ENCODE assay signal across 30 mouse cellular contexts in genomic region chr1:131287267-131287666, GRCm38 (mm10). TPM values are rescaled to one million over a fixed set of nuclear protein-coding genes. Genes with fewer than 3 reads are reported as not detected.
A peak's percentile ranks its signal among the peaks of the same experiment; 100 is the strongest.
DNase-seq lines count a peak whose midpoint lies in the region; ATAC-seq and TF ChIP-seq lines count a peak whose summit lies in the region.
"Had no signal": no experiment of that assay in that cellular context is flagged by ENCODE, and none has a peak within 500 bp of the region (broad histone marks: within the 10 kb centered on the region; RNA-seq: fewer than 3 reads in every experiment).

No protein-coding gene starts in this region.

- 49% methylated on average over 2 of the region's 2 CpGs for WGBS in heart, embryonic 10.5 days
- WGBS in liver, postnatal 0 days (ENCODE audit: insufficient replicate concordance) = 67% methylated on average over 2 of the region's 2 CpGs
- 67% methylated on average over 2 of the region's 2 CpGs for WGBS in liver, embryonic 11.5 days
- WGBS in macrophage (ENCODE audit: missing documents) = 50% methylated on average over 2 of the region's 2 CpGs

- no peak overlapping the region for H3K4me3 ChIP-seq in heart, embryonic 10.5 days
- H3K4me3 ChIP-seq in liver, postnatal 0 days (ENCODE audit: low read depth, low read length) = no peak overlapping the region
- no peak overlapping the region for H3K4me3 ChIP-seq in liver, embryonic 11.5 days (ENCODE audit: low read depth, low read length)
- H3K4me3 ChIP-seq in macrophage (ENCODE audit: inconsistent target) = no peak overlapping the region
- H3K4me3 ChIP-seq: embryonic facial prominence, embryonic 12.5 days; forebrain, embryonic 15.5 days; hindbrain, embryonic 13.5 days; left cerebral cortex, adult 2 months; limb, embryonic 12.5 days; lung, embryonic 15.5 days; midbrain, embryonic 10.5 days; midbrain, embryonic 15.5 days had no signal

- no peaks in the 10 kb centered on the region for H3K27me3 ChIP-seq in heart, embryonic 10.5 days (ENCODE audit: insufficient read depth, poor library complexity, severe bottlenecking)
- no peaks in the 10 kb centered on the region for H3K27me3 ChIP-seq in liver, postnatal 0 days (ENCODE audit: insufficient read depth, low read length)
- H3K27me3 ChIP-seq in liver, embryonic 11.5 days (replicated peaks; ENCODE audit: control insufficient read depth, insufficient read depth, low read length) = no peaks in the 10 kb centered on the region
- H3K27me3 ChIP-seq: embryonic facial prominence, embryonic 12.5 days; forebrain, embryonic 15.5 days; hindbrain, embryonic 13.5 days; limb, embryonic 12.5 days; lung, embryonic 15.5 days; midbrain, embryonic 15.5 days had no signal

- TF ChIP-seq EP300 in liver, postnatal 0 days (IDR thresholded peaks at IDR 0.05; ENCODE audit: low read depth) = no peak

- TF ChIP-seq CTCF in liver, postnatal 0 days (IDR thresholded peaks at IDR 0.05; ENCODE audit: low read depth) = no peak

- DNase-seq in heart, embryonic 10.5 days (ENCODE audit: low spot score) = no peak
- no peak for DNase-seq in heart, adult 8-10 months (ENCODE audit: low spot score)
- no peak for DNase-seq in liver, postnatal 0 days
- DNase-seq in liver, embryonic 11.5 days (ENCODE audit: low spot score) = no peak
- no peak for DNase-seq in embryo, embryonic 10 days (ENCODE audit: low spot score)
- no peak for DNase-seq in kidney, postnatal 10 days
- no peak for DNase-seq in kidney, postnatal 14 days
- DNase-seq: adrenal gland, postnatal 25 days; cerebellum, adult 2 months; cerebellum, postnatal 25 days; embryo, embryonic 11 days; gastrocnemius, postnatal 25 days; heart, postnatal 4 days; kidney, adult 9 months; kidney, postnatal 25 days; right cerebral cortex, adult 18-20 months; thymus, adult 2 months; thymus, postnatal 36 days had no signal

- no peaks in the 10 kb centered on the region for H3K9me3 ChIP-seq in heart, embryonic 10.5 days
- no peaks in the 10 kb centered on the region for H3K9me3 ChIP-seq in liver, postnatal 0 days (ENCODE audit: low read length)
- H3K9me3 ChIP-seq in liver, embryonic 11.5 days (ENCODE audit: control insufficient read depth, low read length) = no peaks in the 10 kb centered on the region
- H3K9me3 ChIP-seq: embryonic facial prominence, embryonic 12.5 days; forebrain, embryonic 15.5 days; G1E; hindbrain, embryonic 13.5 days; limb, embryonic 12.5 days; lung, embryonic 15.5 days; midbrain, embryonic 10.5 days; midbrain, embryonic 15.5 days had no signal

- peak overlapping the region; percentile 52; the same call in 1 of the 2 replicates for H3K27ac ChIP-seq in heart, embryonic 10.5 days
- H3K27ac ChIP-seq in liver, postnatal 0 days (ENCODE audit: low read depth) = peak overlapping the region; percentile 22; the same call in 1 of the 2 replicates
- no peak overlapping the region for H3K27ac ChIP-seq in liver, embryonic 11.5 days (ENCODE audit: low read depth, low read length)
- H3K27ac ChIP-seq in macrophage = peak overlapping the region; percentile 51
- H3K27ac ChIP-seq: embryonic facial prominence, embryonic 12.5 days; forebrain, embryonic 15.5 days; hindbrain, embryonic 13.5 days; left cerebral cortex, adult 2 months; limb, embryonic 12.5 days; liver, embryonic 14.5 days; lung, embryonic 15.5 days; midbrain, embryonic 10.5 days; midbrain, embryonic 15.5 days had no signal

- no peak overlapping the region for H3K4me2 ChIP-seq in liver, postnatal 0 days (ENCODE audit: low read depth, low read length)
- H3K4me2 ChIP-seq in liver, embryonic 11.5 days = no peak overlapping the region
- H3K4me2 ChIP-seq: embryonic facial prominence, embryonic 12.5 days; forebrain, embryonic 15.5 days; hindbrain, embryonic 13.5 days; limb, embryonic 12.5 days; lung, embryonic 15.5 days; midbrain, embryonic 15.5 days had no signal

- H3K36me3 ChIP-seq in heart, embryonic 10.5 days = peaks cover 38% of the 10 kb centered on the region
- H3K36me3 ChIP-seq in liver, postnatal 0 days (replicated peaks; ENCODE audit: insufficient read depth, low read length) = peaks cover 3% of the 10 kb centered on the region; the same call in 1 of the 2 replicates
- H3K36me3 ChIP-seq in liver, embryonic 11.5 days (ENCODE audit: control insufficient read depth, insufficient read depth, low read length) = no peaks in the 10 kb centered on the region
- peaks cover 21% of the 10 kb centered on the region for H3K36me3 ChIP-seq in macrophage (ENCODE audit: inconsistent target)

- peaks cover 16% of the 10 kb centered on the region for H3K4me1 ChIP-seq in heart, embryonic 10.5 days
- H3K4me1 ChIP-seq in liver, postnatal 0 days (ENCODE audit: insufficient read depth) = peaks cover 17% of the 10 kb centered on the region
- H3K4me1 ChIP-seq in liver, embryonic 11.5 days (replicated peaks; ENCODE audit: control insufficient read depth, insufficient read depth, low read length) = no peaks in the 10 kb centered on the region
- H3K4me1 ChIP-seq: embryonic facial prominence, embryonic 12.5 days; limb, embryonic 12.5 days; lung, embryonic 15.5 days; midbrain, embryonic 10.5 days had no signal

- no peaks in the 10 kb centered on the region for H3K79me2 ChIP-seq in macrophage (ENCODE audit: inconsistent target)

- no peak for ATAC-seq in liver, postnatal 0 days
- ATAC-seq in liver, embryonic 11.5 days (replicated peaks; ENCODE audit: low FRiP score) = no peak
- ATAC-seq: forebrain, embryonic 15.5 days; intestine, embryonic 16.5 days; midbrain, embryonic 15.5 days had no signal

- H3K9ac ChIP-seq in liver, postnatal 0 days (replicated peaks) = no peak overlapping the region
- no peak overlapping the region for H3K9ac ChIP-seq in liver, embryonic 11.5 days (ENCODE audit: low read depth, low read length)
- H3K9ac ChIP-seq: embryonic facial prominence, embryonic 12.5 days; forebrain, embryonic 15.5 days; hindbrain, embryonic 13.5 days; limb, embryonic 12.5 days; liver, embryonic 14.5 days; lung, embryonic 15.5 days; midbrain, embryonic 15.5 days had no signal

RNA-seq across cellular contexts. Expression of gene Ikbke, which starts 7.9 kb away (rescaled TPM):
- polyA plus RNA-seq in heart, embryonic 10.5 days (2016; fragmentation: Nextera tagmentation; extraction: Ambion mirVana) = 1.8 and 2.3 TPM in 2 replicates
- 1 to 10 TPM in 3 of 4 experiments, under 1 TPM in 1; 0.95 to 1.4 (median 1.1) TPM for total RNA-seq in heart, adult 8-10 months (2022)
- 3.9 and 4.4 TPM in 2 replicates for polyA plus RNA-seq in liver, postnatal 0 days (2015; fragmentation: Nextera tagmentation; extraction: Ambion mirVana)
- 3.9 and 4.7 TPM in 2 replicates for polyA plus RNA-seq in liver, embryonic 11.5 days (2014; fragmentation: Nextera tagmentation; extraction: Ambion mirVana)
- total RNA-seq in macrophage (2018; cell fraction: chromatin; rRNA removed) = 1,000 to 10,000 TPM; 1,136 to 6,556 (median 3,620) TPM
- 100 to 1,000 TPM in 17 of 26 experiments, 10 to 100 TPM in 9; 69.2 to 344 (median 158) TPM for total RNA-seq in macrophage (2018; cell fraction: cytosol; rRNA removed)
- 1,000 to 10,000 TPM in 20 of 26 experiments, 100 to 1,000 TPM in 6; 493 to 2,755 (median 1,436) TPM for total RNA-seq in macrophage (2018; cell fraction: nucleus; rRNA removed)
- 63.3 to 156 TPM (median 108 TPM) in 3 replicates for polyA plus RNA-seq in macrophage (2018)

RNA-seq across cellular contexts. Expression of gene Rassf5, which starts 42.2 kb away (rescaled TPM):
- 44.4 and 64.0 TPM in 2 replicates for polyA plus RNA-seq in heart, embryonic 10.5 days (2016; fragmentation: Nextera tagmentation; extraction: Ambion mirVana)
- 1 to 10 TPM; 1.4 to 2.6 (median 1.5) TPM for total RNA-seq in heart, adult 8-10 months (2022)
- polyA plus RNA-seq in liver, postnatal 0 days (2015; fragmentation: Nextera tagmentation; extraction: Ambion mirVana) = 7.7 and 8.0 TPM in 2 replicates
- polyA plus RNA-seq in liver, embryonic 11.5 days (2014; fragmentation: Nextera tagmentation; extraction: Ambion mirVana) = 3.7 and 4.1 TPM in 2 replicates
- 10 to 100 TPM in 25 of 26 experiments, 1 to 10 TPM in 1; 8.9 to 37.5 (median 19.6) TPM for total RNA-seq in macrophage (2018; cell fraction: chromatin; rRNA removed)
- total RNA-seq in macrophage (2018; cell fraction: cytosol; rRNA removed) = 10 to 100 TPM; 20.0 to 56.2 (median 35.3) TPM
- total RNA-seq in macrophage (2018; cell fraction: nucleus; rRNA removed) = 10 to 100 TPM; 14.7 to 47.2 (median 30.6) TPM
- 28.9 to 47.9 TPM (median 35.4 TPM) in 3 replicates for polyA plus RNA-seq in macrophage (2018)

Comparison
In these comparisons a context has a peak if more than half of its experiments do, and no peak if none do; other contexts are left out.
1. RNA of gene Ikbke, which starts 7.9 kb away (polyA plus RNA-seq): 63.3 to 156 TPM in macrophage; 3.9 to 4.4 TPM in liver, postnatal 0 days, 3.9 to 4.7 TPM in liver, embryonic 11.5 days and 1.8 to 2.3 TPM in heart, embryonic 10.5 days; every median in the first group is over 10 times any median in the second.